Mouse (Mus musculus) mouse trophoblast stem cell (cell line): Measurements from ENCODE around the gene Radil.

Experiments used
- in situ Hi-C, 2 experiments: fragments of 300-500 bp; cut with MseI, MboI; formaldehyde crosslinking; loops; 2 replicates in 1 of 2; 3 replicates in 1 of 2; pipeline ENCODE4 v1.15.1; 2025

The Radil gene

DNA sequence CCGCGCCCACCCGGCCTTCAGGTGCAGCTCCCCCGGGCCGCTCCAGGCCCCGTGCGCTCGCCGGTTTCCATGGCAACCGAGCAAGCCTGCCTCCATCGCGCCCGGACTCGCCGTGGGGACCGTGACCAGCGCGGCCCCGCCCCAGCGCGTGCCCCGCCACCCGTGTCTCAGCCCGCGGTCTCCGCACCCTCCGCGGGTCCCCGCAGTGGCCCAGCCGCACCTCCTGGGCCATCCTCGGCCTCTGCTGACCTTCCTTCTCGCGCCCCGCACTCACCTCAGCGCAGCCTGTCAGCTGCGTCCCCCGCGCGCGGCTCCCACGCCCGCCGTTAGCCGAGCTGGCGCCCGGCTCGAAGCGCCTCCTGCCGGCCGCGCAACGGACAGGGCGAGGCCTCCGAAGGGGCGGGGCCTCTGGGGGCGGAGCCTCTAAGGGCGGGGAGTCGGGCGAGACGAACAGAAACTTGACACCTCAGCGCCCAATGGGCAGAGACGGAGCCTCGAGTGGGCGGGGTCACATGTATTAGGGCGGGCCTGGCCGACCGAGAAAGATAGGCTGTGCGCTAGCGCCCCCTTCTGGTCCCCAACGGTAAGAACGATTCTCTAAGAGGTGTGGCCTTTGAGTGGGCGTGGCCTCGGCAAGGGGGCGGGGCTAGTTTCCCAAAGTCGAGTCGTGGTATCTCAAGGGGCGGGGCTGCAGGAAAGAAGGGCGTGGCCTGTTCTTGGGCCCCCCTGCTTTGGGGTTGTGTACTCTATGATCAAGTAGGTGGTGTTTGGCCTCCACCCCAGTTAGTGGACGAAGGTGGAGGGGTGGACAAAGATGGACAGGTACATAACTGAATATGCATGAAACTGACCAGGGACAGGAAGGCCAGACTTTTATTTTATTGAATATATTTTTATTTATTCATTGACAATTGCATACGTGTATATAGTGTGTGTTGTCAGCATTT lies at the start of gene Radil:
Gene Radil (minus strand): TSS at position 393 of the 947 bp plus-strand sequence.
- in situ Hi-C loops, result loop anchor here (10.0 kb wide), 2 partner anchors 46 to 164 kb away; no protein-coding TSS in a partner anchor

DNA sequence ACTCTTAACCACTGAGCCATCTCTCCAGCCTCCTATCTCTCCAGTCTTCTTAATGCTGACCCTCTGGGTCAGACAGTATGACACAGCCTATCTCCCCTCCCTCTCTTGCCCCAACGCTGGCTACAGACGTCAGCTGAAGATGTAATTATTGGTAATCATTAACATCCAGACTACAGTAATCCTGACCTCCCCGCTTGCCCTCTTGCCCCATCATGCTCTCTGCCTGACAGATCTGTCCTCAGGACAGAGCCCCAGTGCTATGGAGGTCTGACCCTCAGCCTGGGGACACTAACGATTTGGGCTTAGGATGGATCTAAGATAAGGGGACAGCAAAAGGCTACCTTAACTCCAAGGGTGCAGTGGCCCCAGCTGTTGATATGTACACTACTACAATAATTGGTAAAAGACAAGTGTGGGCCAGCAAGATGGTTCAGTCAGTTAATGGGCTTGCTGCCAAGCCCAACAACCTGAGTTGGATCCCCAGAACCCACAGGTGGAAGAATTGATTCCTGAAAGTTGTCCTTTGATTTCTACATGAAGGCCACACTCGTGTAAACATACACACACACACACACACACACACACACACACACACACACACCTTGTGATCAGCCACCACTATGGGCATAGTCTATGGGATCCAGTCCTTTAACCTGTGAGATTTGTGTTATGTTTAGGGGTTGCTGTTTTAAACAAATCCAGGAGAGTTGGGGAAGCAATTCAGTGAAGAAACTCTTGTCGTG lies 46.9 kb upstream of the Radil start:
- in situ Hi-C loops, result no loop called here

DNA sequence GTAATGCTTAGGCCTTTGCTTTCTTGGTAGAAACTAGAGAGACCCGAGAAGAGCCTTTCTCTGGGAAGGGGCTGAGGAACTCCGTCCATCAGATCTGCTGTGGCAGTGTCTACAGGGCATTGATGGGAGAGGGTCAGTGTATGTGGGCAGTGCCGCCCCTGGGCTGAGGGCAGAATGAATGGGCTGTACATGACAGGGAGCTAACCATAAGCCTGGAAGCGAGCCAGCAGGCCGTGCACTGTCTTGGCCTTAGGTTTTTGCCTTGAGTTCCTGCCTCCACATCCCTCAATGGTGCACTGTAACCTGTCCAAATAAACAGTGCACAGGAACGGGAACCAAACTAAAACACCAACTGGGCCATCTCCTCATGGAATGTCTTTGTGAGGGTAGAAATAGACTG lies 45.8 kb upstream of the Radil start:
- in situ Hi-C loops, result no loop called here

DNA sequence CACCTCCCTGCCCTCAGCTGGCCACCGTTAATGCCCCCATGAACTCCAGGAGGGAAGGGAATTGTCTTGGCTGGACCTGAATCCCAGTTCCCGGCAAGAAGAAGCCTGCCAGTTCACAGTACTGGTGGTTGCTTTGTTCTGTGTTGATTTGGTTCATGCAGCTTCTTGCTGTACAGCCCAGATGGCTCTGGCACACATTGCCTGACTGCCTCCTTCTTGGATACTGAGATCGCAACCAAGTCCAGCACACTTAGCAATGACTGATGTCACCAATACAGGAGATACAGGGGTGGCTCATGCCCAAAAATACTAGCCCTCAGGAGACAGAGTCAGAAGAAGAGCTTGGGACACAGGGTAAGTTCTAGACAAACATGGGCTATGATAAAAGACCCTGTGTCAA lies 44.8 kb upstream of the Radil start:
- in situ Hi-C loops, result no loop called here

DNA sequence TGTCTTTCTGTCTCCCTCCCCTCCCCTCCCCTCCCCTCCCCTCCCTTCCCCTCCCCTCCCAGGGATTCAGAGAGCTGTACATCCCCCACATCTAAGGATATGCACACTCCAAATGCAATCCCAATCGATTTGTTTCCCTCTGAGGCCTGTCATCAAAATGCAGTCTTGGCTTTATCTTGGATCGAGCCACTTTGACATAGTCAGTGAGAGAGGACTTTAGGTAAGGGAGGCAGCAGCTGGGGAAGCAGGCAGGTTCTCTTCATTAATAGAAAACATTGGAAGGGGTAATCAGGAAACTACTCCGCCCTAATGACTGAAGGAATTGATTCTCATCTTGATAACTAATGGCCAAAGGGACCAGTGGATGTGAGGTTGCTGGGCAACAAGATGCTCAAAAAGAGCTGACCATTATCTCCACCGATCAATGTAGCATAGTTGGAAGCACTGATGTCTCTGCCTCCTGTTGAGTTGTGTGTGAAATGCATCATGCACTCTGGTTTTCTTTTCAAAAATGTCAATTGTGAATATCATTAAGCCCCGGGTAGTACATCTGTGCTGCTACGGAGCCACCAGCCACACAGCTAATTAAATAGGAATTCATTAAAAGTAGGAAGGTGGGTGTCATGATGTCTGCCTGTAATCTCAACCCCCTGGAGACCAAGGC lies 40.2 kb upstream of the Radil start:
- in situ Hi-C loops, result no loop called here

DNA sequence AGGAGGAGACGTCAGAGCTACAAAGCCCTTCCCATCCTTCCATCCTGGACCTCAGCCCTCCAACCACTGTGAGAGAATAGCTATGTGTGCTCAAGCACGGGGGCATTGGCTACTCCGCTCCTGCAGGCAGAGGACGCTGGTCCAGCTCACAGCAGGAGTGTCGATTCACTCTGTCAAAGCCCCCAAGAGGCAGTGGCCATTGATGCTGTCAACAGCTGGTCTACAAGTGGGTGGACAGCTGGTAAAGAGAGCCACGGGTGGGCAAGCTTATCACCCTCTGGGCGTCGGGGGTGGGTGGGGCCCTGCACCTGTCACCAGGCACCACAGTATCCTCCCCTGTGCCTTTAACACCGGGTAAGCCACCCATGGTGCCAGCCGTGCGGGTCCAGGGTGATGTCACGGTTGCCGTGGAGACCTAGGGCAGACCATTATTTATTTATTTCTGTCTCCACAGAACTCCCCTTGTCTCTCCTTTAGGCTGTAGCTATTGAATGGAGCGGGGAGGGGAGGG lies 32.8 kb upstream of the Radil start:
- in situ Hi-C loops, result loop anchor here (5.0 kb wide), 1 partner anchor 34 kb away; no protein-coding TSS in a partner anchor

DNA sequence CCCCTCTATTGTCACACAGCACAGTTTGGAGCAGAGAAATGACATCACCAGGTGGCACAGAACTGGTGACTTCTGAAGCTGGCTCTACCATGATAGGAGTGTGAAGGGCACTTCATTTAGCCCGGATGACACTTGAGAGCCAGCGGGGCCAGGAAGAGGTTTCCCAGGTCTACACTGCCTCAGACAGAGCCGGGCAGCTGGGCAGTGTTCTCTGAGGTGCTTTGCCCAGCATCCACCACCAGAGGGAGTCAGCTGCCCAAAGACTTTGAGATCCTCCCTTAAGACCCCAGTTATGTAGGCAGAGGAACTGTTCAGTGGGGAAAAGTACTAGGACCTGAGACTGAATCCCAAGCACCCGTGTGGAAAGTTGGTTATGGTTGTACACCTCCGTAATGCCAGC lies 30.6 kb upstream of the Radil start:
- in situ Hi-C loops, result loop anchor here (5.0 kb wide), 1 partner anchor 36 kb away; no protein-coding TSS in a partner anchor

DNA sequence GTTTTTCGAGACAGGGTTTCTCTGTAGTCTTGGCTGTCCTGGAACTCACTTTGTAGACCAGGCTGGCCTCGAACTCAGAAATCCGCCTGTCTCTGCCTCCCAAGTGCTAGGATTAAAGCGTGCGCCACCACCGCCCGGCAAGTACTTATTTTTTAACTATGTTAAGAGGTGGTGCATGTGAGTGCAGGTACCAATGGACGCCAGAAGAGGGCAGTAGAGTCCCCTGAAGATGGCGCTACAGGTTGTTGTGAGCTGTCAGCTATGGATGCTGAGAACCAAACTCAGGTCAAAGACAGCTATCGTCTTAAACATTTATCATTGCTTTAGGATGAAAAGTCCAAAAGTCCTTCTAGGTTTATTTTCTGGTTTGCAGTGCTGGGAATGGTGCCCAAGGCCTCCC lies 27.3 kb upstream of the Radil start:
- in situ Hi-C loops, result no loop called here

DNA sequence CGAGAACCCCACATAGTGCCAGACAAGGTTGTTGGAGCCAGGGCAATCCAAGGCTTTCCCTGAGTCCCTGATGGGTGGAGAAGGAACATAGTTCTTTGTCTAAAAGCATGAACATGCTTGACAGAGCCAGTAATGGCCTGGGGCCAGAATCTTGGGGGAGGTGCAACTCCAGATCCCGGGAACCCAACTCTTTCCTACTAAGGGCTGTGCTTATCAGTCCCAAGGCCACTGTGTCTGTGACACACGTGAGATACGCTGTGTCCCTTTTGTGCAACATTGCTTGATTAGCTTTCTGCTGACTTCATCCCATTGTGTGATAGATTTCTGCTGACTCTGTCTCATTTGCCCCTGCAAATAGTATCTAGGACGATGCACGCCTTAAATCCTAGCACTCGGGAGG lies 25.9 kb upstream of the Radil start:
- in situ Hi-C loops, result no loop called here

DNA sequence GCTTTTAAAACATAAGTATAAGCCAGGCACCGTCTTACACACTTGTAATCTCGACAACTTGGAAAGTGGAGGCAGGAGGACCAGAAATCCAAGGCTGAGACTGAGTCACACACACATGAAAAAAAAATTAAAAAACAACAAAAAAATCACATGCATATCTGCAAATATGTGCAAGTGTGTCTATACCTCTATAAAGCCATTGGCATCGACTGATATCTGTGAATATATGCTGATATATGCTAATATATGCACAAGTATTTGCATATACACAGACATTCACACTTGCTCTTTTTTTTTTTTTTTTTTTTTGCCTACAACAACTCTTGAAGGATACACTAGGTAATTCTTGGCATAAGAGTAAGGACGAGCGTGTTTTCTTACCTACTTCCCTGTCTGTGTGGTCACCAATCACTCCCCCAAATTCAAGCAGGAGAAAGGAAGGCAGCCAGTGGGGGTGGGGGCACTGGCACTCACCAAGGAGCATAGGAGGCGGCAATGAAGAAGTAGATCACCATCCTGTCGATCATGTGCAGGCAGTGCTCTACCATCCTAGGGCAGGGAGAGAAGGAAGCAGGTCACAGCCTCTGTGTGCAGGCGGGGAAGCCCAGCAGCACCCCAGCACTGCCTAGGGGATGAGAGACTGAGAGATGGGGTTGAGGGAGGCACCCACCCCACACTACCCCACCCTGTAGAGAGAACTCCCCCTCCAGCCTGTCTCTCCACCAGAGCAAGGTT lies 23.6 kb upstream of the Radil start:
- in situ Hi-C loops, result no loop called here

DNA sequence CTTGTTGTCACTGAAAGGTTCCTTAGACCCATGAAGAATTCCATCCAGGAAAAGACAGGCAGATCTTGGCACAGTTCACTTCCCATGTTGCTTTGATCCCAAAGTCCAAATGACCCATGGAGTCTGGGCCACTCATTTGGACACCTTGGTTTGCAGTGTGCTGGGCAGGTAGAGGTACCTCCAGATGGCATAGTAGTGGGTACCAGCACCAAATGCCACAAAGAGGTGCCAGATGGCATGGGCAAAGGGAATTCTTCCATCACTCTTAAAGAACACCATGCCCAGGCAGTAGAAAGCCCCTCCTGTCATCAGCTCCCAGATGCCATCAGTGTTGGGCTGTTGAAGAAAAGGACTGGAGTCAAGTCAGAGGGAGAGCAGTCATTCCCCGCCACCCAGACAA lies 13.7 kb upstream of the Radil start:
- in situ Hi-C loops, result no loop called here

DNA sequence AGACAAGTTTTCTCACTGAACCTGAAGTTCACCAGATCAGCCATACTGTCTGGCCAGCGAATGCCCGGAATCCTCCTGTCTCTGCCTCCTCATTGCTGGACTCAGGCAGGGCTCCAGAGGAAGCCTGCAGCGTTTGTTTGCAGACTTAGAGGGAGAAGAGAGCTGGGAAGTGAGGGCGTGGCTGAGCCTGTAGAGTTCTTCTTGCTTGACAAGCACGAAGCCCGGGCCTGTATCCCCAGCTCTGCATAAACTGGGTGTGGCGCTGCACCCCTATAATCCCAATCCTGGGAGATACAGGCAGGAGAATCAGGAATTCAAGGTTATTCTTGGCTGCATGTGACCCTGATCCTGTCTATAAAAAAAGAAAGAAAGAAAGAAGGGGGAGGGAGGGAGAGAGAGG lies 9.4 kb upstream of the Radil start:
- in situ Hi-C loops, result no loop called here

DNA sequence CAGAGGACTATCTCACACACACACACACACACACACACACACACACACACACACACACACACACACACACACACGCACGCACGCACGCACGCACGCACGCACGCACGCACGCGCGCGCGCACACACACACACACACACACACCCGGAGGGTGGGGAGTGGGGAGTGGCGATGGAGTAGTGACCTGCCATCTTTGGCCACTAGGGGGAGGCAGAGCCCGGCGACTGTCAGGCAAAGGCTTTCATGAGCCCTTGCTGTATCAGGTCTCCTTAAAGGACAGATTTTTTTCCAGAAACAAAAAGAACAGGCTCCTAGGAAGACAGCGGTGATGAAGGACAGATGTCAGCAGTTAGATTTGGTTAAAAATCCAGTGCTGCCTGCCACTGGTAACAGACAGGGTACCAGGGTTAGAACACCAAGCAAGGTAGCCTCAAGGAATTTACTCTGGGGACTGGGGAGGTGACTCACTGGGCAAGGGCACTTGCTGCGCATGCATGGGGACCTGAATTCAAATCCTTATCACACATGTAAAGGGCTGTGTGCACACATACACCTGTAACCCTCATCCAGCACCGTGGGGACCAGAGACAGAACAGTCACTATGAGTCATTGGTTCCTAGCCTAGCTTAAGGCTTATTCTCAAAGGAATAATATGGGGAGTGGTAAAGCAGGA lies 6.6 kb upstream of the Radil start:
- in situ Hi-C loops, result loop anchor here (5.0 to 10.0 kb wide), 3 partner anchors 53 to 157 kb away; no protein-coding TSS in a partner anchor

DNA sequence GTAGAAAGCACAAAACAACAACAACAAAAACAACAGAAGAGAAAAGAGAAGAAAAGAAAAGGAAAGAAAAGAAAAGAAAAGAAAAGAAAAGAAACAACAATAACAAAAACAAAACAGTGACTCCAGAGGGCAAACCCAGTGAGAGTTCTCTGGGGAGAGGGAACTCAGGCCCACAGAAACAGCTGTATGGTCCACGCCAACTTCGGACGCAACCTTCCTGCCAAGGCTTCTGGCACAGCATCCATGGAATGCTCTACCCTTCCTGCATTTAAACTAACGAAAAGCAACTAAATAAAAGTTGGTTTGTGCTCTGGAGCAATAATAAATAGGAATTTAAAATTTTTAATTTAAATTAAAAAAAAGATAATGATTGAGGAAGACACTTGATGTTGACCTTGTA lies 5.8 kb upstream of the Radil start:
- in situ Hi-C loops, result loop anchor here (5.0 to 10.0 kb wide), 3 partner anchors 52 to 158 kb away; no protein-coding TSS in a partner anchor

DNA sequence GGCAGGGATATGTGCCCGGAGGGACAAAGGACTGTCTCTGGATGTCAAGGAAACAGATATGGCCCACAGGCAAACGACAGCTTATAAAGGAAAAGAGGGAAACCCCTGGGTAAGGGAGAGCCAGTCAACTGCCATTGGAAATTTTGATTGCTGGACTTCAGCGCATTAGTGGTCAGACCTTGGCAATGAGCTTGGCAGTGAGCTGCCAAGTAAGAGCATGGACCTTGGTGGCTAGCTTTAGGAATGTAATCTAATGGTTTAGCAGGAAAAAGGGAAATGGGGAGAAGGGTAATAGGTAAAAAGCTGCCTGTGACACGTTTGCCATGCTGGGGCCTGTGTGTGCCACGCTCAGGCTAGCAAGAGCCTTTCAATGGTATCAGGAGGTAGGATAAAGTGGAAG lies 5.0 kb upstream of the Radil start:
- in situ Hi-C loops, result loop anchor here (5.0 to 10.0 kb wide), 3 partner anchors 51 to 159 kb away; no protein-coding TSS in a partner anchor

DNA sequence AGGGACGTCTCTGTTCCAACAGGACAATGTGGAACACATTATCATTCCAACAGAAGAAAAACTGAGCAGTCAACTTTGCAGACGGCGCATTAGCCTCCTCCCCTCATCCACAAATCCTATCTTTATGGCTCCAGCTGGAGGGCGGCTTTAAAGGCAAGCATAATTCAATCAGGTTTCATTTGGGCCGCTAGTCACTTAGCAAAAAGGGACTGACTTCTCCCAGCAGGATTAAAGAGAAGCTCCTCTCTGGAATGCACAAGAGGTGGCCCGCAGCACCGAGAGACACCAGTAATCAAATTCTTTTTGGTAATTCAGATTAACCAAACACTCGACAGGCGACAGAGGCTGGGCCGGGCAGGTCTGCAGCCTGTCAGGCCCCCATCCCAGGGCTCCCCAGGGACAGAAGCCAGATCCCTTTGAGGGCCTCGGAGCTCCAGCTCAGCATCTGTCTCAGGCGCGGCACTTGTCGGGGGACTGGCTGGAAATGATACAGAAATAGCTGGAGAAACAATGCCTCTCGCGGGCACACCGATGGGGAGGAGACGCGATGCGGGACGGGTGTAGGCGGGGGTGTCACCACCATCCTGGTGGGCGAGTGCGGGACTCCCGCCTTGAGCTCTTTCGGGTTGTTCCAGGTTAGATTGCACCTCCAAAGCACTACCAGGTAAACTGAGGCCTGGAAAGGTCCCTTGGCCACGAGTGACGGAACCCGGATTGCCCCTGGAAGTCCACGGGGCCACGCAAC lies 765 bp downstream of the Radil start:
- in situ Hi-C loops, result loop anchor here (10.0 kb wide), 2 partner anchors 45 to 165 kb away; no protein-coding TSS in a partner anchor

DNA sequence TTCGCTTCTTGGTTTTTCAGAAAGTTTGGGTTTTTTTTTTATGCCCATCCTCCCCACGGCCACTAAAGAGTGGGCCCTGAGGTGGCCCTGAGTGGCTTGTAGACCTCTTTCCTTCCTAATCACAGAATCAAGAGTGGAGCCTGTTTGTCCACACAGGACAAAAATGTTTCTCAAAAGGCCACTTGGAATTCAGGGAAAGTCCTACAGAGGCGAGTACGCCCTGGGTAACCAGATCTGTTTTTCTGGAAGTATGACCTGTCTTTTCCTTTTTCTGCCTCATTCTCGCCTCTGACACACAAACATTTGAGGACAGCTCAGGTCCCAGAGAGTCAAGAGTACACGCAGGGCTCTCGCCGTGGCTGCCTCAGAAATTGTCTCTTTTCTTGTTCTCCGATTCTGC lies 1.5 kb downstream of the Radil start:
- in situ Hi-C loops, result no loop called here

DNA sequence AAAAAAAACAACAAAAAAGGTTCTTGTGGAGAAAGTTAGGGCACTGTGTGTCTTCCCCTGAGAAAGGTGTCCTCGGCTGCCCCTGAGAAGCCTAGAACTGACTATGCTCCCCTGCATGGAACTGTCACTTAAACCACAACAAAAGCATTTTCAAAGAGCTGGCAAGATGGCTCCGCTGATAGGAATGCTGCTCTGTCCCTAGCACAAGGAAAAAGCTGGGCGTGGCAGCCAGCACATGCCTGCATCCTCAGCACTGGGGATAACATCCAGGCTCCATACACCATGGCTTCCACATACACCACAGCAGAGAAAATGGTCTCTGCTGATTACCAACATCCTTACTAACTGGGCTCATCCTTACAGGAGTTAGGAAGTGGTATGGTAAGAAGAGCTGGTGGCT lies 3.8 kb downstream of the Radil start:
- in situ Hi-C loops, result no loop called here

DNA sequence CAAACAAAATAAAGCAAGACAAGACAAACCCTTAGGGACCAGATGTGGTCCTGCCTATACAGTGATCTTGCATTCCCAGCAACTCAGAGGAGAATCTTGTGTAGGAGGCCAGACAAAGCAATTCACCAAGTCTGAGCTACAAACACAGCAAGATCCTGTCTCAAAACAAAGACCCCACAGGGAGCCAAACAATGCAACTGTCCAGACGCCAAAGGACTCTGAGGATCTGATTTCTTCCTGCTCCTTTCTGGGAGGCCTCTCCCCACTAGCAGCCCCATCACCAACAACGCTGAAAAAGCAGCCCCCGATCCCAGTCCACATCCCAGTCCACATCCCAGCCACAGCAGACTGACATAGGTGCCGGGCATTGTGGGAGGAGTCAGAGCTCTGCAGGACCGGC lies 4.6 kb downstream of the Radil start:
- in situ Hi-C loops, result no loop called here
